Mouse (Mus musculus) mature B cell (primary cell): ENCODE results near the gene Mmp20.

Source experiments
- in situ Hi-C: fragments of 300-500 bp; cut with MboI; formaldehyde crosslinking; loops from 2 replicates; pipeline ENCODE4 v1.14.3; 2019

The Mmp20 gene

DNA sequence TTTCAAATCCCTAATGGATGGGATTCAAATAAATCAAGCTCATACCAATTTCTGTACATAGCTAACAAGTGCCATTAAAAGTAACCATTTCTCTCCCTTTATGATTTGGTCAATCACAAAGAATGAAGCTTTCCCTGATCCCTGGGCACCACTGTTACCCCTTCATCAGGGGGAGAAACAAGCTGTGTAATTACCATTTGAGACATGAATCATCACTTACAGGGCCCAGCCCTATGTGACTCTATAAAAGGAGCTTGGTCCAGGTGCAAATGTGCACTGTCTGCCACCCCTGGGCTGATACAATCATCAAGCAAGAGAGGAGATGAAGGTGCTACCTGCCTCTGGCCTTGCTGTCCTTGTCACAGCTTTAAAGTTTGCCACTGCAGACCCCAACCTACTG lies at the start of gene Mmp20:
Gene Mmp20, plus strand, starts transcription at position 301 of the 400 bp plus-strand sequence.
- in situ Hi-C loops = no loop called here

- in situ Hi-C loops = loop anchor here (10.0 kb wide), 1 partner anchor 375 kb away; no protein-coding TSS in a partner anchor
These were observed 38.0 kb upstream of the Mmp20 start for GRCm38 (mm10) chr9:7590063-7590462.

- in situ Hi-C loops = loop anchor here (10.0 kb wide), 1 partner anchor 379 kb away; no protein-coding TSS in a partner anchor
These were observed 34.7 kb upstream of the Mmp20 start for GRCm38 (mm10) chr9:7593272-7593812.

GRCm38 (mm10) chr9:7594816-7595540 lies 33.1 kb upstream of the Mmp20 start:
- in situ Hi-C loops = loop anchor here (10.0 kb wide), 1 partner anchor 380 kb away; no protein-coding TSS in a partner anchor

DNA sequence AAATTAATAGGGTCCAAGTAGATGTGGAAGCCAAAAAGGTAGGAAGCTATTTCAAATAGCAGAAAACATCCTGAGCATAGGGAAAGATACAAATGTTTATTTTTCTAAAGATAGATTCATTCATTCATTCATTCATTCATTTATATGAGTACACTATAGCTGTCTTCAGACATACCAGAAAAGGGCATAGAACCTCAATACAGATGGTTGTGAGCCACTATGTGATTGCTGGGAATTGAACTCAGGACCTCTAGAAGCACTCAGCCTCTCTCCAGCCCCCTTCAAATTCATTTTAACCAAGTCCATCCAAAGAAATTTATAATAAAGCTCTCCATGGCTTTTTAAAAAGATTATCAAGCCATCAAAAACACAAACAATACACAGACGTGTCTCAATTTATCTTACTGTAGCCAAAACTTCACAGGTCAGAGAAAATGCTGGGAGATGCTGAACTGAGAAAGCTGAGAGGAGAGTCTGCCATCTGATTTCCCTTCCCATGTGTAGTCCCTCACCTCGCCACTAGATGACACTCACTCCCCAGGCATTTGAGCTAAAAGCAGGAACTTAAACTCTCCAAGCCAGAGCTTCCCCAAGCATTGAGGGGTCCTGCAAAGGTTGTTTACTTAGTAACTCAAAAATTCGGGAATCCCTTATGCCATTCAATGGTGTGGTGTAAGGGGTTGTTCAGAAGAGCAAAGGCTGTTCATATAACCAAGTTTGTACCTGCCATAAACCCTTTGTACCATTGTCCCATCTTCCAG lies 24.9 kb upstream of the Mmp20 start:
- in situ Hi-C loops = loop anchor here (10.0 kb wide), 1 partner anchor 292 kb away; no protein-coding TSS in a partner anchor

DNA sequence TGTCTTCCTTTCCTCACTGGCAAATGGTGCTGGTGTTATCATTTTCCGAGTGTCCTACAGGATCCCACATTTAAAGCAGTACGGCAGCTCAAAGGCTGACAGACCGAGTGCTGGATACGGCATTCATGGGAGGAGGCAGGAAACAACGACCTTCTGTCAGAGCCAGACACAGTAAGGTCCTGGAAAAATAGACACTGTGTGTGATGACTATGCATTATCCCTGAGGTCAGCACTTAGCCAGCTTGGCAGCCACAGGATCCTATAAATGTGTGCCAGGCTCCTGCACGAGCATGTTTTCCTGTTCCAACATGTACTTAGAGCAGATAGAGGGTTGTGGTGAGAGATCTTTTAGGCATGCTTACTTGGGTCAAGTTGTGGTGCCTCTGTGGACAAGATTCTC lies 24.0 kb upstream of the Mmp20 start:
- in situ Hi-C loops = loop anchor here (10.0 kb wide), 1 partner anchor 291 kb away; no protein-coding TSS in a partner anchor

DNA sequence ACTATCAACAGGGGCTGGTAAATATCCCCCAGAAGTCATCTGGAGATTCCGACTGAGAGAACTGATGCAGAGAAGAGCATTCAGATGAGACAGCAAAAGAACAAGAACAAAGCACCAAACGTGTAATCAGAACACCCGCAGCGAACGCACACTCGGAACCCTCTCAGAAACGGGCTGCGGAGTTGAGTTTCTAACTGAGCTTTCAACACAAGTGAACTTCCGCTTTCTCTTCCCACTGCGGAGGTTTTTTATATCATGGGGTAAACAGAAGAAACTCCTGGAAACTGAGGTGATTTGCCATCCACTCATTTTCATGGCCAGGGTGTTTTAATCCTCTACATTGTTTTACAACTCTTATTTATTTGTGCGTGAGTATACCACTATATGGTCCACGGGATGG lies 22.4 kb upstream of the Mmp20 start:
- in situ Hi-C loops = loop anchor here (10.0 kb wide), 1 partner anchor 289 kb away; no protein-coding TSS in a partner anchor

DNA sequence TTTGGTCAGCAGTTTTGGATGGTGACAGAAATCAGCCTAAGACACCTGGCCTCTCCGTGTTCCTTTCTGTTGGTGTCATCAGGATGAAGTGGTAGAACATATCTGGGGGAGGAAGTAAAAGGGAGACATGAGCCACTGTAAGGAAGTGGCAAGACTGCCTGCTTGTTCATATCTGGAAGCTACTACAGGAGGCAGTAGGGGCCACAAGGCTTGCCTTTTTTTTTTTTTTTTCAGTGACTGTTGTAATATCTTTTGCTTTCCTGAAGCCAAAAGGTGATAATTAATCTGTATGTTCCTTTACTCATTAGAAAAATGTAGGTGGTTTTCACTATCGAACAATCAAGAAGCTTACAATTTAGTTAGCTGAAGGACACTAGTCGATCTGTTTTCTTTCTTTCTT lies 5.4 kb upstream of the Mmp20 start:
- in situ Hi-C loops = no loop called here

GRCm38 (mm10) chr9:7633936-7634335 lies 5.9 kb downstream of the Mmp20 start:
- in situ Hi-C loops = no loop called here

DNA sequence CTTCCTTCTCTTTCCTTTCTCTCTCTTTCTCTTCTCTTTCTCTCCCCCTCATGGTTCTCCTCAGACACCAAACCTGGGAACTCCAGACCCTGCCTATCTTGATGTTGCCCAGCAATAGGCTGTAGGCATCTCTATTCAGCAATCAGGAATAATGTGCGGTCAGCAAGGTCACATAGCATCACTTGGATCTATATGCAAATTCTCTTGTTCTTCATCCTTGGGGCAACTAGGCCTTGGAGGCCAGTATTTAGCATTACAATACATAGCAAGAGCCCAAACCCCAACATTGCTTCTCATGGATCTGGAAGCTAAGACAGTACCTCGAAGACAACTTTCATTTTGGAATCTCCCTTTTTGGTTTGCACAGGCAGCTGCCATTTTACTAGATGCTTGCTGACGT lies 19.9 kb downstream of the Mmp20 start:
- in situ Hi-C loops = no loop called here

DNA sequence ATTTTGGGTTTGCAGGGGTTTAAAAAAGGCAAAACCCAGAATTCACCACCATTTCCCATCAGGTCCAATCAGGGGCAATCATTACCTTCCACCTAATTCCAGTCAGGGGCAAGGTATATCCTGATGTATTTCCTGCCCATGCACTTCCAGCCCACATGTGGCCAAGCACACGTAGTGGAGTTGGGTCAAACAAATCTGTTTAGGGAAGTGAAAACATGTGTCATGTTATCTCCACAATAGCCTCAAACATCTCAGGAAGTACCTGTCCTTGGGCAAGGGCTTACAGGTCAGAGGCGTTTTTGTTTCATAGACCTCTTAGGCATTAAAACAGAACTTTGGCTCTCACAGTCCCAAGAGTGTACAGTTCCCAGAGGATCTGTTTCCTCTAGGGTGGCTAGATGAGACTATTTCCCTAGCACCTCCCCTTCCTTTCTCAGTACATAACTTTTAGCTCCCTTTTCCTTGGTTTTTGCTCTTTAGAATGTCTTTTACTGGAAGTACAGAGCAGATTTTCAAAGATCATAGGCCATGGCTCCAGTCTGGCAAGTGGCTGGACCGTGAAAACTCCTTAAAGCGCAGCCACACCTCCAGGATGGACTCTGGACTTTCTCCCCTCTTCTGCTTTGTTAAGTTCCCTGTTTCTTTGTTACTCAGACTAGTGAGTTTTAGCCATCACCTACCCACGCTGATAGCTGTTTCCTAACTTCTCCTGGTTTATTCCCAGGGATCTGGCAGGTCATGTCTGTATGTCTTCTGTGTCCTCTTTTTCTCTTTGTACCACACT lies 22.6 kb downstream of the Mmp20 start:
- in situ Hi-C loops = no loop called here

- in situ Hi-C loops = no loop called here
These were observed 24.5 kb downstream of the Mmp20 start for GRCm38 (mm10) chr9:7652351-7653085.

DNA sequence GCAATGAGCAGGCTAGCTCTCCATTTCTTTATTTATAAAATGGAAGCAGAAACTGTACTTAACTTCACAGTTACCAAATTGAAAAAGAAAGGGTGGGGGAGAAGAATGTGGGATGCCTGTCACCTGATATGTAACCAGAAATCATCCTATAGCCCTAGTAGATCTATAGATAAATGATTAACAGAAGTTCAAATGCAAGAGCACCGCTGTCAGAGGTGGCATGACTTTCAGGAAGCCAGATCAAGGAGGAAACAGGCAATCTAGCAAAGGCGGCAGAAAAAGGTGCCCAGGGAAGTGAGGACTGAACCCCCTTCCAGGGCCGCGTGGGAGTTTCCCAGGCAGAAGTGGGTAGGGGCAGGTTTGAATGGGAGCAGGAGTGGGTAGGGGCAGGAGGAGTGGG lies 29.9 kb downstream of the Mmp20 start:
- in situ Hi-C loops = no loop called here

- in situ Hi-C loops = no loop called here
These were observed 31.5 kb downstream of the Mmp20 start for GRCm38 (mm10) chr9:7659469-7660020.

DNA sequence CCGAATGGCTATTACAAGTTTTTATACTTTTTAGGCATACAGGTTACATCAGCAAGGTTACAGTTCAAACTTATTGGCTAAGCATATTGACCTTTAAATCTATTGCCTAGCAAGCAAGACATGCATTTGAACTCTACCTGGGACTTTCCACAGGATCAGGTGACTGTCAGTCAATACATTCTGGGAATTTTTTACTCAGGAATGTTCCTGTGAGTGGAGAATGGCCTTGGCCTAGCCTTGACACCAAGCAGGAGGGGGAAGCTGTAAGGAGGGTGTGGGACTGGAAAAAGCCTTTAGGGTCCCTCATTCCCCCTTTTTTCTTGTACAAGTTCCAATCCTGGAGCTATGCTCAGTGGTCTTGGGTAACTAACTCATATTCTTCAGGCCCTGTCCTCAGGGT lies 33.3 kb downstream of the Mmp20 start:
- in situ Hi-C loops = no loop called here

GRCm38 (mm10) chr9:7669674-7670073 lies 41.6 kb downstream of the Mmp20 start:
- in situ Hi-C loops = no loop called here

DNA sequence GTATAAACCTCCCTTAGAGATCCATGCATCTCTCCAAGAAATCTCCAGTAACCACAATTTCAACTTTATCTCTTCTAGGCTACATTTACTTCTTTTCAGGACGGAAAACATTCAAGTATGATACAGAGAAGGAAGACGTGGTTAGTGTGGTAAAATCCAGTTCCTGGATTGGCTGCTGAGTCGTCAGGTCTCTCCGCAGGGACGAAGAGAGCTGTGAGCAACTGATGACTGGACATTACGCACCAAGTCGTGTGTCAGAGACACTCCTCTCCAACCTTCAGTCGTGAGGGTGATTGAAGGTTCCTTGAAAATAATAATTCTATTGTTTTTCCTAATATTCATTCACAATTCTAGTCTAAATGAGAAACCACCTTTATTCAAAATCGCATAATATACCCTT lies 45.0 kb downstream of the Mmp20 start:
- in situ Hi-C loops = no loop called here

DNA sequence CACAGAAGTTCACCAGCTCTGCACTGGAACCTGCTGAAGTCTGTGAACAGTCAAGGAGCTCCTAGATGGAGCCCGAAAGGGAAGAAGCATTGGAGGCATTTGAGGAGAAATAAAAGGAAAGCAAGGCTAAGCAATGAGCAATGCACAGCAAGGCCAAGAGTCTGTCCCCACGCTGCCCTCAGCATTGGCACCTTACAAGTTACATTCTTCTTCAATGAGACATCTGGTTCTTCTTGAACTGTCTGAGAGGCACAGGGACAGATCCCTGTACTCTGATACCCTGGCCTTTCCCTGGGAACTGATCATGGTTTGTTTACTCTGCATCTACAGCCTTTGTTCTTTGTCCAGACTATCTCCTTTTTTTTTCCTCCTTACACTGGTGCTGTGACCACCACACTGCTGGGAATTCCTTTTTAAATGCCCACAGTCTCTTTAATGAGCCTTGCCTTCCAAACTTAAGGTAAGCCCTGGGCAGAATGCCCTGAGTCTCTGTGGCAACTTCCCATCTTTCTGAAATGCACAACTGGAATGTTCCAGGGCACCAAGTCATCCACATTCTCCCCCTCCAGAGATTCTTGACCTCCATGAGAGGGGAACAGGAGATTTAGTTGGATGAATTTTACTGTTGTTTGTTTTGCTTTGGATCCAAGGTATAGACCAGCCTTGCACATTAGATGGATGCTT lies 50.3 kb downstream of the Mmp20 start:
- in situ Hi-C loops = no loop called here

DNA sequence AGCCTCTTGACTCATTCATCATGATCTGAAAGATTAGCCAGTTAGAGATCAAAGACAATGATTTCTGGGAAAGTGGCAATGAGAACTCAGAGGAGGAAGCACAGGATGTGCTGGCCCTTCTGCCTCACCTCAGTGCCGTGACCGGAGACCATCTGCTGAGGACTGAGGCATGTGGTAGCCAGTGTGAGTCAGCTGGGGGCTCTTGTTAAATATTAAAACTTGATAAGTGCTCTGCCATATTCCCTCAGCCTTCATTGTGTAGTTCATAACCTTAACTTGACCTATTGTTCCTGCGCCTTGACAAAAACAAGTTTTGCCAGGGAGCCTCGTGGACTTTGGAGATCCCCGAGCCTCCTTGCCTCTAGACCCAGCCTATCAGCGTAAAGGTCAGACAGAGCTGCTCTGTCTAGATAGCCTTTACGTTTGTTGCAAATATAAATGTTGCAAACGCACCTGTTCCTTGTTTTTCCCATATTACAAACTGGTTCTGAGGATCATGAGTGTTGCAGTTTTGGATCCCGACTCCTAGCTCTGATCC lies 54.1 kb downstream of the Mmp20 start:
- in situ Hi-C loops = no loop called here

- in situ Hi-C loops = no loop called here
These were observed 58.0 kb downstream of the Mmp20 start for GRCm38 (mm10) chr9:7686024-7686423.
